Mouse (Mus musculus) adipocyte (in vitro differentiated cells): ENCODE measurements around the gene Trim44.

Experiments
- DNase-seq: peaks from one replicate; pipeline ENCODE4 v3.0.0-alpha.2; 2016; ENCODE audit warnings: low spot score

Gene Trim44

DNA sequence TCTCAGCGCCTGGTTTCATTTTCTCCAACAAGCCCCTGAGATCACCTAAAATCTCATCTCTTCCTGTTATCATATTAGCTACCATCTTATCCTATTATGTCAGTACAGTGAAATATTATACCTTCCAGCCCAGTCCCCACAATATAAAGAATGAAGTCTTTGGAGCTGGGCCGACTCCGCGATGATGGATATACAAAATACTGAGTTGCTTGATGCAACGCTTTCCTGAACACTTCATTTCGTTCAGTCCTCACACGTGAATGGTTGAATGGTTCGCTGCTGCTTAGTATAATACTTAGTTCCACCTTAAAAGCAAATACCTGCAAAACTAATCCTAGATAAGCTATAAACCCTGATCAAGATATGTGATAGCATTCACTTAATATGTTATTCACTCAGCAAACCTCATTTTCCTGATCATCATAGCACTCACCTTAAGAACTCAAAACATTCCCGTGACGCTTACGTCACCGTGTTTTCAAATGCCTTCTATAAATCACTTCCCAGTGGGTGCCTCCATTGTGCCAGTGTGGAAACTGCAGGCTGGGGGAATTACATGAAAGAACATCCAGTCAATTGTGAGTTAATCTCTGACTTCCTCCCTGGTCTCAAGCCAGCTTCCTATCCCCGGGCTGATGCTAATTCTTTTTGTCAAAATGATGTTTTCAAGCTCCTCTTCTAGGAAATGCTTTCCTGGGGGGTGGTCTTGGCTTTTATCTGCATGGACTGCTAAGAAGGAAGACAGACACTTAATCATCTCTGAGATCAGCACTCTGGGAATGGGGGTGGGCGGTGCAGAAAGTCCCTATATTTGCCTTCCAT lies at the start of gene Trim44:
TSS of gene Trim44 (minus strand) at position 466 of the 822 bp plus-strand sequence.
- no peak for DNase-seq

DNA sequence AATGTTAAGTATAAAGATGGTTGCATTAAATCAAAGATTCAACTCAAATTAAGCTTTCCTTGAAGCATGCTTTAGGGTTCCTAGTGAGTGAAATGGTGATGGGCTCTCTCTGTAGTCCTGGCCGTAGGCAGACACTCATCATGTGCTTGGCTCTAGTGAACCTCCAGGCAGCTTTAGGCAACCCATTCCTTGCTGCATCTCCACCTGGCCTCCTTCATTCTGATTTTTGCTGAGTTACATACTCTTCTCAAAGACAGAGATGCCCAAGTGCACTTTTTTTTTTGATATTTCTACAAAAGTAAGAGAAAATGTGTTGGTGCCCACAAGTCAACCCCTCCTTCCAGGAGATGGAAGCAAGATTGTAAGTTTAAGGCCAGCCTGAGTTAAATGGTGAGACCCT lies 47.5 kb upstream of the Trim44 start:
- no peak for DNase-seq

DNA sequence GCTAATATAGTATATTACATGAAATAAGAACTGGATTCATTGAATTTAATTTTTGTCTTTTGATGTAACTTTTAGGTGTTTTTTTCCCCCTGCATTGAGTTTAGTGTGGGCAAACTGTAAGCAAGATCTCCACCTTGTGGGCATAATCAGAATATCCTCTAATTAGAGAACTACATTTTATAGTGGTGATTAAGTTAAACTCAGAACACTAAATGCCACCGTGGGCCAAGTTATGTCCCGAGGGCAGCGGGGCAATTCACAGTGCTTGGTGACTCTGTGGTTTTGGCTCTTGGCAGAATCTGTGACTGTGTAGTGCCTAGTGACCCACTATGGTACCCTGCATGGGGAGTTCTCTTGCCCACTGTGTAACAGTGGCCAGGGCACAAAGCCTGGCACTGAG lies 45.8 kb upstream of the Trim44 start:
- DNase-seq = peak; percentile 65

DNA sequence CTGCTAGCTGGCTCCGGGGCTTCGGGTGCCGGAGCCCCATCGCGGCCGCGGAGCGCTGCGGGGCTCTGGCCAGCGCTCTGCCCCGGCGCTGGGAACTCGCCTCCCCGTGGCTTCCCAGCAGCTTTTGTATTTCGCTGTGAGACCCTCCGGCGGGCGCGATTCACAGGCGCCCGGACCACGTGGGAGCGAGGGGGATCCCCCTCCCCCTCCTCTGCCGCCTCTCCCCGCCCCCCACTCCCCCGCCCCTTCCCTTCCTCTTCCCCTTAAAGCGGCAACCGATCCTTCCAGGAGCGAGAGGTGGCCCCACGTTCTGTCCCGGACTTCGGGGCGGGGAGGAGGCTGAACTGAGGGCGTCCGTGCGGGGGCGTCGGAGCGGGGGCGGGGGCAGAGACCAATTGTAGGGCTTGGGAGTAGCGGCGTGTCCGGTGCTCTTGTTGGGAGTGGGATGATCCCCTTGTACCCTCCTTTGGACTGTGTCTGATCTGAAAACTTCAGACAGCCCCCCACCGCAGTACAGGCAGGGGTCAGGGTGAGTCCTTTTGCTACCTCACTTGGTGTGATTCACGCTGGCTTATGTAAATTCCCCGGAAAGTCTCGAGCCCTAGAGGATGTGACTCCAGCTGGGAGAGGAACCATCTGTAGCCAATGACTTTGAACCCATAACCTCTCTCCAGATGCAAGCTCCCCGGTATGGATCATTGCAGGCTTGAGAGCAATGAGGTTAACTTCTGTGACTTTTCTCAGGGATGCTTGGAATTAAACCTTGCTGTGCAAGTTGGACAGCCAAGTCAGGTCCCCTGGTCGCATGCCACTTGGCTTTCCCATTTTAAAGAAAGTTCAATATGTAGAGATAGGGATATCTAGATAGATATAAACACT lies 44.3 kb upstream of the Trim44 start, which contains the start of gene Fjx1:
TSS of gene Fjx1 (minus strand) at position 829 of the 879 bp plus-strand sequence.
- no peak for DNase-seq

DNA sequence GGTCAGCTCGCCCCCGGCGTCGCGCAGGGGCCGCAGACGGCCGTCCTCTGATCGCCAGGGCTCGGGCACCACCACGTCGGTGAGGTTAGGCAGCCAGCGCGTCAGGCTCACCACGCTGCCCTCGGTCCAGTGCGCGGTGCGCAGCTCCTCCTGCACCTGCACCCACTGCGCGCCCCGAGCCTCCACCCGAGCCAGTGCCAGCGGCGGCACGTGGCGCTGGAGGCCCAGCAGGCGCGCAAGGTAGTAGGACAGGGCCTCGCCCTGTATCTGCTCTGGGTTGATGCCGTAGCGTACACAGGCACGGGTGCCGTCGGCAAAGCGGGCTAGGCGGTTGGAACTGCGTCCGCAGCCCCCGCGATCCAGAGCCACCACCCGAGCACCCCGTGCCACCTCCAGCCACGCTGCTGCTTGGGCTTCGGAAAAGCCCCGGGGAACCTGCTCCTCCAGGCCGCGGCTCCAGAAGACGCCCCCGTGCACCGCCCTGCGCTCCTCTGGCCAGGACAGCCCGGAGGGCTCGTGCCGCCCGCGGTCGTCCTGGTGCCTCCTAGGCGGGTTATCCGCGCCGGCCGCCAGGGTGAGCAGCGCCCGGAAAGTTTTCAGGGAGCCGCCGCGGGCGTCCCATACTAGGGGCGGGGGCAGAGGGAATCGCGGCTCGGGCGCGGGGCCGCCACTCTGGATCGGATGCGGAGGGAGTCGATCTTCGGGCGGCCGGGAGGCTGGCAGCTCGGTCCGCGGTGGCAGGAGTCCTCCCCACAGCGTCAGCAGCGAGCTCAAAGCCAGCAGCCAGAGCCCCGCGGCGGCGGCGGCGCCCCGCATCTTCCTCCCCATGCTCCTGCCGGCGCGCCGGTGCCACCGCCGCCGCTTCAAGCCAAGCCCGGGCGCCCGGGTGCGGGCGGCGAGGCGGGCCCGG lies 43.4 kb upstream of the Trim44 start:
- DNase-seq = no peak

DNA sequence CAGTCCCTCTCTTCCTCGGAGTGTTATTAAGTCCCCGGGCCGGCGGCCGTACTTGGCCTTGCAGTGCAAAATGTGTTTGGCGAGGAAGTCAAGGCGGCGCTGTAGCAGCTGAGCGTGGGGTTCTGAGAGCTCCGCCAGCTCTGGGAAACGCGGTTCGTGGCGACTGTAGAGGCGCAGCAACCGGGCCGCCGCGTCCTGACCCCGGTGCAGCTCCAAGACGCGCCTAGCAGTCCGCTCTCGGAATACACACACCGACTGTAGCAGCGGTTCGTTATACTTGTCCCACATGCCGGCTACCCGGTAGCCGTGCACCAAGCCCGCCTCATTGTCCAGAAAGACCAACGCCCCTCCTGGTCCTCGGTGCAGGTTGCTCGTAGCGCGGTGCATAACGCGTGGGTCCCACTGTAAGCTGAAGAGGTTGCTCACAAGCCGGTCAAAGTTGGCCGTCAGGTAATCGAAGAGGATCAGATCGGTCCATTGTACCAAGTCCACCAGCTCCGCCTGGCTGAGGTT lies 42.7 kb upstream of the Trim44 start:
- no peak for DNase-seq

DNA sequence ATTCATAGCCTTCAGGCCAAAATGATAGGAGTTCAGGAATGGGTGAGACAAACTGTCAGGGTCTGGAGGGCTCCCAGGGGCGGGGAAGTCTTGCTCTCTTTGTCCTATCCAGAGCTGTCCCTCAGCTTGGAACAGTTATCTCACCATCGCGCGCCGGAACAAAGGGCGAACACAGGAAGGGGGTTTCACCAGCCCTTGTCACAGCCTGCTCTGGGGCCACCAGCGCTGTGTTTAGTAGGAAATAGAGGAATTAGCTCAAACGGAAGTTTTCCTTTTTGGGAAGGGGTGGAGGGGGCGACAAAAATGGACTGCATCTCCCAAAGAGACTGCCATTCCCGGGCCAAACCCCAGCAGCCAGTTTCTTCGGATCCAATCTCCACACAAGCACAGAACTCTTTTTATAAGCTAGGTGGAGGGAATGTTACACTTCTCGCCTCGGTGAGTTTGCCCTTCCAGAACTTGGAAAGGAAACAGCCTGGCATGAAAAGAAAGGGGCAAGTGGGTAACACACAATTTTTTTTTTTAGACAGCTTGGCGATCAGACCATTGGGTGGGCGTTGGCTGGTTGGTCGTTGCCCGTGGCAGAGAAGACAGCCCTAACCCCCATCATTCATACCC lies 42.1 kb upstream of the Trim44 start:
- no peak for DNase-seq

DNA sequence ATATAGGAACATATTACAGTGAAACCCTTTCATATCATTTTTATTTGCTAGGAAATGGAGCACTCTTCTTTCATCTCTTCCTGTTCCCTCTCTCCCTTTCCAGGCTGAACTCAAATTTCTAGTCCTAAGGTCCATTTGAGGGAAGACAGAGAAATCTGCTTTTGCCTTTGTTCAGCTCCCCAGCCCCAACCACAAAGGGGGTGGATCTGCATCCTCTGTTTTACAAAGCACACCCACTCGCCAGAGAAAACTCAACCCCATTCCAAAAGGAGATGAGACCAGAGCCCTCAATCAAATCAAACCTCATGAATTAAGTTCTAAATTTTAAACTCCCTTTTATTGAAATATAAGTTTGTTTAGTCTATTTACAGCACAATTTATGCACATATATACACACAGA lies 41.4 kb upstream of the Trim44 start:
- DNase-seq = no peak

DNA sequence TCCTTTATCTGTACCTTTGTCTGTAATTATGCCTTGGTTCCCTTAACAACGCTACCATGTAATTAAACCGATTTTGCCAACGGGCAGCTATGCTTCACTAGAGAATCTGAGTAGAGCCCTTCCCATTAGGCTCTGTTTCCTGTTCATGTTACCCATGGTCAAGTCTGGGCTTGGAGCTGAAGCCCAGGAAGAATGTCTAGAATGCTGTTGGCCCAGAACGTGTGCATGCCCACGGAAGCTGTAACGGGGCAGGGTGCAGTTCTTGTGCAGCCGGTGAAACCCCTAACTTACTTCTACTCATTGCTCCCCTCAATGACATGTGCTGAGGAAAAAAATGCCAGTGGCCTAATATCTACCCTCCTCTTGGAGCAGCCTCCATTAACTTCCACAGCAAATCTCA lies 40.2 kb upstream of the Trim44 start:
- no peak for DNase-seq

DNA sequence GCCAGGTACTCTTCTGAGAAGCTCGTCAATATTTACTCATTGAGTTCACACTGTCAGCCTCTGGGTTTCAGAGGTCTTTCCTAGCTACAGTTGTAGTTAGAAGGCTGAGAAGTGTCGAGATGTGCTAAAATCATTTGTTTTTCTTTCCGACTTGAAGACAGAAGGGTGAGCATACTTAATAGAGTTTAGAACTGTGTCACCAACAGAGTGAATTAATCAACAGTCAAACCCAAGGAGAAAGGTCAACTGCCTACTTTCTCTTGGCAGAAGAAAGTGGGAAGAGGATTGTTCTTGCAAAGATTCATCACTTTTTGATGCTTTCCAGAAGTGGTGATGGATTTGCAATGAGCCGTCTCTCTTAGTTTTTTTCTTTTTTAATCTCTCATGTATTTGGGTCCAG lies 39.2 kb upstream of the Trim44 start:
- no peak for DNase-seq

DNA sequence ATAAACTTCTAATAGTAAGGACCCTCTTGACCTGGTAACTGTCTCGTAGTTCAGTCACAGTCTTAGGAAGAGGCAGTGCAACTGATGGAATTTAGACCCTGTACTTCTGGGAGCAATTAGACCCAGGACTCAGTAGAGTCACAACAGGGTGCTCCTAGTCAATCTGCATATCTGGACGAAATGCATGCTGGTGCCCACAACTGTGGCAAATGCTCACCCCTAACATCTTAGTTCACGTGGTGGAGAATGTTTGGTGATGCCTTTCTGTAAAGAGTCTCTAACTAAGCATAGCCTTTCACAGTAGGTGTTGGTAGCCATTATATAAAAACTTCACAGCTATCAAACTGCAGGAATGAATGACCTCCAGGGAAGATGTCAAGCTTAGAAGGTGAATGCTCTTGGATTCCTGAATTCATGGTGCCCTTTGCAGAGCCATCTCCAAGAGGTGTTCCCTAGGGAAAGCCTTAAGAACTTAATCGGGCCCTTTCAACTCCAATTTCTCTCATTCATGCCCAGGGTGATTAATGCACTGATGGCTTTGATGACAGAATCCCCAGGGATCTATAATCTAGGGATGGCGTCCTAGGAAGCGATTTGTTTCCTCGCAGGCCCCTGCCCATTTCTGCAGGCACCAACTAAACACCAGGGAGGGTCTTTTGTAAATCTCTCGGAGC lies 29.9 kb upstream of the Trim44 start:
- DNase-seq = no peak

DNA sequence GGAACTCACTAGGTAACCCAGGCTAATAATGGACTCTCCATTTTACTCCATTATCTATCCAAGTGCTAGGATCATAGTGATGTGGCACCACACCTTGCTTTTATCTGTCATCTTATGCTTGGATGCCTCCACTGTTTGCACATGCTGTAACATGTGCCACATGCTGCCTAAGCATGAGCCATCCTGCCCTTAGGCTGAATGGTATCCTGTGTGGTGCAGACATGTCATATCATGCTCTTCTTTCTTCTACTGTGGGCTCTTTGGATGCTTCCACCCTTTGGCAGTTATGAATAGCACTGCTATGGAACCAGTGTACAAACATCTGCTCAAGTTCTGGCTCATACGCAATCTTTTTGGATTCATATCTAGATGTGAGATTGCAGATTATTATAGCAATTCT lies 26.3 kb upstream of the Trim44 start:
- DNase-seq = no peak

DNA sequence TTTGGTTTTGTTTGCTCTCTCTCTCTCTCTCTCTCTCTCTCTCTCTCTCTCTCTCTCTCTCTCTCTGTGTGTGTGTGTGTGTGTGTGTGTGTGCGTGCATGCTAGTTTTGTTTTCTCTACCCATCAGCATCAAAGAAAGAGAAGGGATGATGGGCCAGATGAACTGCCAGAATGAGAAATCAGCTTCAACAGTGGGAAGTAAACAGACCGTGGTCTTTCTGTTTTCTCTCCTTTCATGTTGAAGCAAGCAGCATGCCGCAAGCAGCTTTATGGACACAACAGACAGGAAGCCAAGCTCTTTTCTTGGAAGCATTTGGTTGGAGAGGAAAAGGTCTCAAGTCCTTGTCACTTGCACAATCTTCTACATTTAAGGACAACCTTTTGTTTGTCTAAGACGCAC lies 23.5 kb upstream of the Trim44 start:
- no peak for DNase-seq

DNA sequence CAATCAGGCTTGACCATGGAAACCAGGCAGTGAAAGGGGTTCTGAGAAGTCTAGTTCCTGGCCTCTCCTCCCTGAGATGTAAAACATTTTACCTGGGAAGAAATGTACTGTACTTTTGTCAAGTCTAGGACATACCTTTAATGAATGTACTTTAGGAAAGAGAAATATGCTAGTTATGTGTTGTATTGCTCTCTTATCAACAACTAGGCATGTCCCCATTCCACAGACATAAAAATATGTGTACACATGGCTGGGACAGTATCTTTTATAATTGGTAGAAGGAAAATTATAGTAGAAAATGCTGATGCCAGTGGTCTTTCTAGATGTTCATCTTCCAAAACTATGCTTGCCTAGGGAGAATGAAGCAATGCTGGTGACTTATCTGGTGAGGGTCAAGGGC lies 20.3 kb upstream of the Trim44 start:
- no peak for DNase-seq

DNA sequence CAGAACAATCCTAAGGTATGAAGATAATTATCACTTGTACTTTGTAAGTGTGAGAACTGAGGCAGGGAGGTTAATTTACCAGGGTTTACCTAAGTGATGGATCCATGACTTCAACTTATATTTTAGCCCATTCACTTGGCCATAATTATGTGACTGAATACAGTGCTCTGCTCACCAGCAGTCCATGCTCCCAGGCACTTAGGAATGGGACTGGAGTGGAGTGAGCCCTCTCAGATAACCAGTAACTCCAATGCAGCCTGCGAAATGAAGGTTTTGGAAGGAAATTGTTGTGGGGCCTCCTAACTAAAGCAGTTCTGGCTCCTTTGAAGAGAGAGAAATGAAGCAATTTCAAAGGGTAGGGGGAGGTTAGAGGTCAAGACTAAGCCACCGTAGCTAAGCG lies 18.8 kb upstream of the Trim44 start:
- DNase-seq = no peak

DNA sequence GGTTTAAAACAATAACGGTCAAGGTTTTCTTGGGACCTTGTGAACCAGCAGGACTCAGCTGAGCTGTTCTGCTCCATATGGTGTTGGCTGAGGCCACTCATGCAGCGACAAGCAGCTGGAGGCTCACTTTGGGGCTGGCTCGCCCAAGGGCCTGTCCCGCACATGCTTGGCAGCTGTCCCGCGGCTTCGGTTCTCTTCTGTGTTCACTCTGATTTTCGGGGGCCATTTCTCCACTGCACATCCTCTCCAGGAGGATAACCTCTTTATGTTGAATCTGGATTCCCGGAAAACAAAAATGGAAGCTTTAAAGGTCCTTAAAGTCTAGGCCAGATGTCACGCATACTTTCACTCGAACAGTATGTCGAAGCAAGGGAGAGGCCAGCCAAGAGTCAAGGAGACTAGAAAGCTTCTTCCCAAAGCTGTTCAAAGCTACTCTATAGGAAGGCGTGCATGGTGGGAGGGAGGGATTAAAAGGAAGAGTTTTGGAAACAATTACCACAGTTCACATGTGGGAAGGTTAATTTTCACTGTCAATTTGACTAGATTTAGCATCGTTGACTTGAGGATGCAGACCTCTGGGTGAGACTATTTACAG lies 8.6 kb upstream of the Trim44 start:
- no peak for DNase-seq

DNA sequence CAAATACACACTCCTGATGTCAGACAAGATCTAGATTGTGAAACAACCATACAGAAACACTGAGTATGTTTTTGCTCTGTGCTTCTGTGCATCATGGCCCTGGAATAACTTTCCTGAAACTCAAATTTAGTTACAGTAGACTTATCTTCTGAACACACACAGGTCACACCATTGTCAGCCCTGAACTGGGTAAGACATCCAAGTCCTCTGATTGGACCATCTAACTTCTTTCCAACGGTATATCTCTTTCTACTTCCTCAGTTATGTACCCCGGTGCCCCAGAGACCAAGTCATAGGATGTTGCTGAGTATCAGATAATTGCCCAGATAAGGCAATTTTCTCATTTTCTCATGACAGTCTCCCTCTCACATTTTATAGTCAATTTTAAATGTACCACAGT lies 5.1 kb upstream of the Trim44 start:
- no peak for DNase-seq

DNA sequence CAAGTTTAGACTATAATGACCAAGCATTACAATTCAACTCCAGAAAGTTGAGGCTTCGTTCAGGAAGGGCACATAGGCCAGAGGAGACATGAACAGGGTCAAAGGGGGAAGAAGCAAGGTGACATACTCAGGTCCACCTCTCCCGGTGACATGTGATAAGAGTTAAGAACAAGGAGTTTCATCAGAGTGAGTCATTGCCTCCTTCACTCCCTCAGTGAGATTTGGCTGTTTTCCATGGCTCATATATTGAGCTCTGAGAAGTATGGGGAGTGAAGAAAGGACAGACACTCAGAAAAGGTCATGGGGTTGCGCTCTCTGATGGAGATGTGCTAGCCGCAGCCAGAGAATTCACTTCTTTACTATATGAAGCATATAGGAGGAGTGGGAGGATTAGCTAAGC lies 3.0 kb upstream of the Trim44 start:
- DNase-seq = no peak

DNA sequence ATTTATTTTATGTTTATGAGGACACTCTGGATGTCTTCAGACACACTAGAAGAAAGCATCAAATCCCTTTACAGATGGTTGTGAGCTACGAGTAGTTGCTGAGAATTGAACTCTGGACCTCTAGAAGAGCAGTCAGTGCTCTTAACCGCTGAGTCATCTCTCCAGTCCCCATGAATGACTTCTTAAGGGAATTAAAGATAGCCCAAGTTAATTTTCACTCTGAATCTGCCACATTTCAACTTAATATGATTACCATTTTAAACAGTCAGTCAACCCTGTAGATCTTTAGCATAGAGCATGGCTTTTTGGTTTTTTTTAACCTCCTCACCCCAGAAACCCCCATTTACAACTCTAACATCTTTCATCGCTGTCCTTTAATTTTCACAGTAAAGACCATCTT lies 2.1 kb upstream of the Trim44 start:
- no peak for DNase-seq
